Mouse (Mus musculus) neural tube, embryonic 12.5 days (tissue): ENCODE data around the gene Gprc5b. TPM values are rescaled to one million over a fixed set of nuclear protein-coding genes. Genes with fewer than 3 reads are reported as not detected.

Experiments used
- ATAC-seq: fragments of 200-750 bp; cut with Nextera tagmentation; 2 replicates; pipeline ENCODE4 v1.8.0; 2017; ENCODE audit warnings: low read depth, mild to moderate bottlenecking, moderate TSS enrichment, moderate library complexity; ENCODE audit not compliant: low FRiP score
- H3K27ac ChIP-seq: fragments of 300-500 bp; sonication (generic); 2 replicates; pipeline ENCODE4 v1.5.1; 2016
- H3K27me3 ChIP-seq: fragments of 300-500 bp; sonication (generic); replicated peaks from 2 replicates; pipeline ENCODE4 v1.6.1; 2016; ENCODE audit warnings: mild to moderate bottlenecking
- H3K36me3 ChIP-seq: fragments of 300-500 bp; sonication (generic); 2 replicates; pipeline ENCODE4 v1.6.1; 2016; ENCODE audit warnings: mild to moderate bottlenecking
- H3K4me1 ChIP-seq: fragments of 300-500 bp; sonication (generic); 2 replicates; pipeline ENCODE4 v1.6.1; 2016
- H3K4me2 ChIP-seq: fragments of 300-500 bp; sonication (generic); replicated peaks from 2 replicates; pipeline ENCODE4 v1.6.1; 2016; ENCODE audit warnings: mild to moderate bottlenecking
- H3K4me3 ChIP-seq: fragments of 300-500 bp; sonication (generic); 2 replicates; pipeline ENCODE4 v1.5.1; 2016
- H3K9ac ChIP-seq: fragments of 300-500 bp; sonication (generic); 2 replicates; pipeline ENCODE4 v1.6.1; 2016; ENCODE audit warnings: mild to moderate bottlenecking
- H3K9me3 ChIP-seq: fragments of 300-500 bp; sonication (generic); 2 replicates; pipeline ENCODE4 v1.6.1; 2016; ENCODE audit warnings: mild to moderate bottlenecking
- WGBS: fragments of 180-500 bp; shearing (Covaris S2); methylation state at CpG from one replicate; pipeline ENCODE4 v1.1.7; 2016; 5-methylcytosine and 5-hydroxymethylcytosine counted together
- polyA plus RNA-seq: library from polyadenylated mRNA; unstranded; fragments of >200 nt; fragmentation: Nextera tagmentation; extraction: Ambion mirVana; gene quantifications from 2 replicates; pipeline ENCODE4 v1.2.1, GENCODE M21; 2016

Gene Gprc5b
- polyA plus RNA-seq, 1 experiment from 2014 or later = 14.4 TPM

- peaks cover 4% of the 10 kb centered on the region for H3K4me1 ChIP-seq
- H3K4me3 ChIP-seq = no peak overlapping the region
- ATAC-seq = no peak
- no peaks in the 10 kb centered on the region for H3K27me3 ChIP-seq
- 39% methylated on average over 7 of the region's 7 CpGs for WGBS
- no peak overlapping the region for H3K9ac ChIP-seq
- no peak overlapping the region for H3K27ac ChIP-seq
- no peaks in the 10 kb centered on the region for H3K9me3 ChIP-seq
- H3K4me2 ChIP-seq = no peak overlapping the region
- peaks cover 7% of the 10 kb centered on the region; the same call in 1 of the 2 replicates for H3K36me3 ChIP-seq
Measured at GRCm38 (mm10) chr7:118965198-118965597, 29.8 kb downstream of the Gprc5b start.

- H3K27ac ChIP-seq = no peak overlapping the region
- H3K4me2 ChIP-seq = no peak overlapping the region
- WGBS = 7% methylated on average over 3 of the region's 3 CpGs
- H3K4me3 ChIP-seq = no peak overlapping the region
- H3K36me3 ChIP-seq = peaks cover 7% of the 10 kb centered on the region; the same call in 1 of the 2 replicates
- no peak overlapping the region for H3K9ac ChIP-seq
- peaks cover 4% of the 10 kb centered on the region for H3K4me1 ChIP-seq
- no peaks in the 10 kb centered on the region for H3K27me3 ChIP-seq
- ATAC-seq = no peak
- H3K9me3 ChIP-seq = no peaks in the 10 kb centered on the region
Measured at GRCm38 (mm10) chr7:118964777-118965176, 30.2 kb downstream of the Gprc5b start.

GRCm38 (mm10) chr7:118959209-118959608, 35.8 kb downstream of the Gprc5b start:
- H3K9me3 ChIP-seq = no peaks in the 10 kb centered on the region
- no peak overlapping the region for H3K9ac ChIP-seq
- no peak overlapping the region for H3K4me2 ChIP-seq
- H3K4me3 ChIP-seq = no peak overlapping the region
- no peaks in the 10 kb centered on the region for H3K4me1 ChIP-seq
- no peak for ATAC-seq
- no peak overlapping the region for H3K27ac ChIP-seq
- WGBS = 57% methylated on average over 7 of the region's 7 CpGs
- no peaks in the 10 kb centered on the region for H3K36me3 ChIP-seq
- H3K27me3 ChIP-seq = no peaks in the 10 kb centered on the region

GRCm38 (mm10) chr7:118956616-118957246, 38.3 kb downstream of the Gprc5b start:
- Histone ChIP-seq H3K36me3 (no peaks in the 10 kb centered on the region), H3K27ac (no peak overlapping the region), H3K27me3 (no peaks in the 10 kb centered on the region), H3K4me1 (no peaks in the 10 kb centered on the region), H3K4me2 (no peak overlapping the region), H3K9ac (no peak overlapping the region), H3K4me3 (no peak overlapping the region), H3K9me3 (no peaks in the 10 kb centered on the region)
- WGBS = 88% methylated on average over 4 of the region's 4 CpGs
- no peak for ATAC-seq

GRCm38 (mm10) chr7:118954968-118955367, 40.0 kb downstream of the Gprc5b start:
- WGBS = 93% methylated on average over 1 of the region's 1 CpGs
- Histone ChIP-seq H3K4me2 (no peak overlapping the region), H3K27me3 (no peaks in the 10 kb centered on the region)

GRCm38 (mm10) chr7:118953626-118954282, 41.3 kb downstream of the Gprc5b start:
- no peaks in the 10 kb centered on the region for H3K27me3 ChIP-seq
- H3K27ac ChIP-seq = no peak overlapping the region
- no peaks in the 10 kb centered on the region for H3K9me3 ChIP-seq
- H3K9ac ChIP-seq = no peak overlapping the region
- H3K4me1 ChIP-seq = no peaks in the 10 kb centered on the region
- H3K36me3 ChIP-seq = no peaks in the 10 kb centered on the region
- H3K4me2 ChIP-seq = no peak overlapping the region
- no peak for ATAC-seq
- 65% methylated on average over 11 of the region's 11 CpGs for WGBS
- H3K4me3 ChIP-seq = no peak overlapping the region

More at GRCm38 (mm10) chr7:118954968-118955367, 40.0 kb downstream of the Gprc5b start:
- Histone ChIP-seq H3K4me3 (no peak overlapping the region), H3K9ac (no peak overlapping the region), H3K27ac (no peak overlapping the region), H3K36me3 (no peaks in the 10 kb centered on the region), H3K9me3 (no peaks in the 10 kb centered on the region), H3K4me1 (no peaks in the 10 kb centered on the region)
- ATAC-seq = no peak

- no peak for ATAC-seq
Measured at GRCm38 (mm10) chr7:118949749-118950148, 45.3 kb downstream of the Gprc5b start.

GRCm38 (mm10) chr7:118948677-118949282, 46.2 kb downstream of the Gprc5b start:
- Histone ChIP-seq H3K36me3 (no peaks in the 10 kb centered on the region), H3K27me3 (no peaks in the 10 kb centered on the region), H3K4me2 (no peak overlapping the region), H3K9me3 (no peaks in the 10 kb centered on the region), H3K27ac (no peak overlapping the region), H3K4me1 (no peaks in the 10 kb centered on the region), H3K9ac (no peak overlapping the region), H3K4me3 (no peak overlapping the region)
- 62% methylated on average over 2 of the region's 2 CpGs for WGBS
- no peak for ATAC-seq

More at GRCm38 (mm10) chr7:118949749-118950148, 45.3 kb downstream of the Gprc5b start:
- Histone ChIP-seq H3K27me3 (no peaks in the 10 kb centered on the region), H3K36me3 (no peaks in the 10 kb centered on the region), H3K9ac (no peak overlapping the region), H3K9me3 (no peaks in the 10 kb centered on the region), H3K27ac (no peak overlapping the region), H3K4me1 (no peaks in the 10 kb centered on the region), H3K4me2 (no peak overlapping the region), H3K4me3 (no peak overlapping the region)
- 77% methylated on average over 7 of the region's 7 CpGs for WGBS

GRCm38 (mm10) chr7:118947241-118947640, 47.8 kb downstream of the Gprc5b start:
- no peak overlapping the region for H3K9ac ChIP-seq
- no peak overlapping the region for H3K27ac ChIP-seq
- H3K4me3 ChIP-seq = no peak overlapping the region
- no peak overlapping the region for H3K4me2 ChIP-seq
- no peak for ATAC-seq
- peaks cover 8% of the 10 kb centered on the region for H3K4me1 ChIP-seq
- H3K36me3 ChIP-seq = no peaks in the 10 kb centered on the region
- no peaks in the 10 kb centered on the region for H3K27me3 ChIP-seq
- H3K9me3 ChIP-seq = no peaks in the 10 kb centered on the region
- WGBS = 71% methylated on average over 3 of the region's 3 CpGs

- H3K27me3 ChIP-seq = no peaks in the 10 kb centered on the region
- H3K9me3 ChIP-seq = no peaks in the 10 kb centered on the region
- no peak for ATAC-seq
- H3K4me2 ChIP-seq = no peak overlapping the region
- peaks cover 8% of the 10 kb centered on the region for H3K4me1 ChIP-seq
- no peak overlapping the region for H3K9ac ChIP-seq
- no peaks in the 10 kb centered on the region for H3K36me3 ChIP-seq
- no peak overlapping the region for H3K27ac ChIP-seq
- WGBS = 31% methylated on average over 2 of the region's 2 CpGs
- H3K4me3 ChIP-seq = no peak overlapping the region
Measured at GRCm38 (mm10) chr7:118944884-118945283, 50.1 kb downstream of the Gprc5b start.

GRCm38 (mm10) chr7:118943170-118943569, 51.8 kb downstream of the Gprc5b start:
- Histone ChIP-seq H3K9ac (no peak overlapping the region), H3K9me3 (no peaks in the 10 kb centered on the region), H3K4me3 (no peak overlapping the region), H3K4me2 (no peak overlapping the region), H3K36me3 (no peaks in the 10 kb centered on the region), H3K27ac (no peak overlapping the region), H3K27me3 (no peaks in the 10 kb centered on the region), H3K4me1 (peaks cover 8% of the 10 kb centered on the region)
- no peak for ATAC-seq
- WGBS = 31% methylated on average over 7 of the region's 7 CpGs

- Histone ChIP-seq H3K36me3 (no peaks in the 10 kb centered on the region), H3K9me3 (no peaks in the 10 kb centered on the region), H3K27me3 (no peaks in the 10 kb centered on the region), H3K9ac (no peak overlapping the region), H3K4me1 (peaks cover 8% of the 10 kb centered on the region), H3K27ac (no peak overlapping the region), H3K4me3 (no peak overlapping the region), H3K4me2 (no peak overlapping the region)
- ATAC-seq = no peak
- 88% methylated on average over 3 of the region's 3 CpGs for WGBS
Measured at GRCm38 (mm10) chr7:118942297-118942696, 52.7 kb downstream of the Gprc5b start.
